Mouse (Mus musculus) adrenal gland, postnatal 25 days (tissue): Measurements from ENCODE around the gene Clybl. TPM values are rescaled to one million over a fixed set of nuclear protein-coding genes. Genes with fewer than 3 reads are reported as not detected.

ENCODE experiments used
- DNase-seq: peaks from one replicate; pipeline ENCODE4 v3.0.0; 2021; ENCODE audit warnings: mixed read lengths
- total RNA-seq: library from RNA; stranded (reverse); gene quantifications from 2 replicates; pipeline ENCODE4 v1.2.3, GENCODE M21; 2021

Gene Clybl
- total RNA-seq, 1 experiment from 2014 or later = 65.8 TPM

GRCm38 (mm10) chr14:122300261-122300660, 118.8 kb downstream of the Clybl start:
- no peak for DNase-seq

DNA sequence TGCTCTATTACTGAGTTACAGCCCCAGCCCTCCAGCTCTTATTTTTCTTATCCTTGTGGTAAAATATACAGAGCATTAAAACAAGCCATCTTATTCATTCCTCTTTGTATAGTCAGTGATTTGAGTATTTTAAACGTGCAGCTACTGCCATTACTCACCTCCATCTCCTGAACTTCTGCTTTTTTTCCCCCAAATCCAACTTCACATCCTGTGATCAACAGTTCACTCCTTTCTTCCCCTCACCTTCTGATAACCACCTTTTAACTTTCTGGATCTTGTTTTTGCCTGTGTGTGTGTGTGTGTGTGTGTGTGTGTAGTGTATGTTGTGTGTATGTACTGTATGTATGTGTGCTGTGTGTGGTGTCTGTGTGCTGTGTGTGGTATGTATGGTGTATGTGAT, 122.3 kb downstream of the Clybl start:
- no peak for DNase-seq

DNA sequence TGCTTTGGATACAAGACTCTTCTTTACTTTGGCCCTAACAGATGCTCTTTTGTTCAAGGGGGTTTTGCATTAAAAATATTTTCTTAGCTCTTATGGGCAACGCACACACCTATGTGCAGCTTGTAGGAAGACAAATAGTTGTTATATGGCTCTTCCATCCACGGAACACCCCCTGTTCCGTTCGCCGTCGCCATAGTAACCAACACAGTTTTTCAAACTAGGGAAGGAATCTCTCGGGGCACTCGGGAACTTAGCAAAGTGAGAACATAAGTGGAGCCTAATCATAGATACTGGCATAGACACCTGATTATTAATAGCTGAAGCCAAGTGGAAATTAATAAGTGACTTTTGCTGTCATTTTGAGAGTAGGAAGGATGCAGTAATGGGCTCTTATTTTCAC, 123.6 kb downstream of the Clybl start:
- no peak for DNase-seq

GRCm38 (mm10) chr14:122312415-122312814, 130.9 kb downstream of the Clybl start:
- no peak for DNase-seq

GRCm38 (mm10) chr14:122313328-122313727, 131.8 kb downstream of the Clybl start:
- no peak for DNase-seq

GRCm38 (mm10) chr14:122315743-122316142, 134.2 kb downstream of the Clybl start:
- DNase-seq = no peak

DNA sequence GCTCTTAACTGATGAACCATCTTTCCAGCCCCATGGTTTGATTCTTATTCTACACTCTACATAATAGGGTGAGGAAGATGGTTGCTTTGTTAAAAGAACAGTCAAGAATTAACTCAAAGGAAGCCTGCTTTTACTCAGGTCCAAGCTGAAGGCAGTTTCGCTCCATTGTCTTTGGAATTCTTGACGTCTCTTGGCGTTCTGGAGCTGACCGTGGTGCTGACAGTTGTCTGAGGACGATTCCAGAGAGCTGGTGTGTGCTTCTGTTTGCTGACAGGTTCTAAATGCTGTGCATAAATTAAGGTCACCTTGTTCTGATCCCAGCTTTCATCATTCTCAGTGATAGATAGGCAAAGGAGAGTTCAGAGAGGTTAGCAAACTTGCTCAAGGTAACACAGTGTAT, 140.6 kb downstream of the Clybl start:
- peak; percentile 24 for DNase-seq

DNA sequence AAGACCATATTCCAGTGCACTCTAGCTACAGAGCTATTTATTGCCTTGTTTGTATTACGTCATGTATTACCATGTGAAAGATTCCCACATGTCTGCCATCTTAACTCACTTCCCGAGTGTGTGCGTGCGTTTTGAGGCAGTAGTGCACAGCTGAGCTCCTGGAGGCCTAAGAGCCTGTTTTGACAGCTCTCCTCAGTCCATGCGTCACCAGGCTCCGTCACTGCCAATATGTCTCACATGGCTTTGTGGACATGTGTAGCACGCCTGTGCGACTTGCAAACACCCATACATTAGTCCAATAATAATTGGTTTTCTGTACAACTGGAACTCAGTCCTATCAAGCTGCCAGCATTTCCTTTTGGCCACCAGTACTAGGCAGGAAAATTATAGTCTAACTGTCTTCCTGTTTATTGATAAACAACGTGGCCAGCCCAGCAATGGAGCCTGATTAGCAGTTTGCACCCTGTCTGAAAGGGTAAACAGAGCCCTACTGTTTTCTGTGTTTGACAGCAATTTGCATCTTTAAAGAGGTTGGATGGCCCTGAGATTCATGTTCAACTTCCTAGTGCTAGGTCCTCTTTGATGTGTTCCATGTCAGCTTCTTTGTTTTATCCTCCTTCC, 142.4 kb downstream of the Clybl start:
- DNase-seq = no peak

- DNase-seq = no peak
These were observed 148.6 kb downstream of the Clybl start for GRCm38 (mm10) chr14:122330136-122330535.

DNA sequence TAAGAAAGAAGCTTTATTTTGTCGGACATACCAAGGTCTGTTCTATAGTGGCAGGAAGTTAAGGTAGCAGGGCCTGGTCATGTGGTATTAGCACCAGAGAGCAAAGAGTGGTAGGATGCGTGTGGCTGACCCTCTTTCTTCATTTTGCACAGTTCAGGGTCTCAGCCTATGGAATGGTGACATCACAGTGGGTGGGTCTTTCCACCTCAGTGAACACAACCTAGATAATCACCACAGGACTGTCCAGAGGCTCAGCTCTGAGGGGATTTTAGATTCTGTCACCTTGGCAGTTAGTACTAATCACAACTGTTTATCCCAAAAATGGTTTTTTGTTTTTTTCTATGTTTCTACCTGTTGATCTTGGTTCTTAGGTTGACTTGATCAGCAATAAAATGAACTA, 149.2 kb downstream of the Clybl start:
- DNase-seq = no peak

DNA sequence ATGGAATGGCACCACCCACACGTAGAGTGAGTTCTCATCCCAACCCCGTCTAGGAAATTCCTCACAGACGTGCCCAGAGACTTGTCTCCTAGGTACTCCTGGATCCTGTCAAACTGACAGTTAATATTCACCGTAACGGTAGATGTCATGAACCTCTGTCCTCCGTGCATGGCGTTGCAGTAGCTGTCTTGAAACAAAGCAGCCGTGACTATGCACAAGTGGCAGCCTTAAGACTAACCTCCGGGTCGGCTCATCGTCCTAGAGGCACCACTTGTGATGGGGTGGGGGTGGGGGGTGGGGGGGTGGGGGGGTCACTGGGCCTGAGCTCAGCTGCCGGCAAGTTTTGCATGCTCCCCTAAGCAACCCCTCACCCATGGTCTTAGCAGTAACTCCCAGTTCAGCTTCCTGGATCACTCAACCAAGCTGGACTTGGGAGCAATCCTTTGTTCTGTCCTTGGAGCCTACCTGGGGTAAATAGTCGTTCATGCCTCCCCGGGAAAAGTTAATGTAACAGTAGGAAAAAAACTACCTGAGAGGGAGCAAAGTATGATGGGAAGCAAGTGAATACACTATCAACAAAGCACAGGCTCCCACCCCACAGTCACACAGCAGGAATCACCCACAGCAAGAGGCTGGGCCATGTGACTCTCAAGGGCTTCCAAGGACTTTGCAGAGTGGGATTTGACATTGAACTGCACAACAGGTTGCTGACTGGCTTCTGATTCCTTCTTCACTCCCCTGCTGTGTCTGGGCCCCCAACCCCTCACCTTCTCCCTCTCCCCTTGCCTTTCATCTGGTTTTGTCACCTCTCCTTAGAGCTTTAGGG, 150.3 kb downstream of the Clybl start:
- no peak for DNase-seq

DNA sequence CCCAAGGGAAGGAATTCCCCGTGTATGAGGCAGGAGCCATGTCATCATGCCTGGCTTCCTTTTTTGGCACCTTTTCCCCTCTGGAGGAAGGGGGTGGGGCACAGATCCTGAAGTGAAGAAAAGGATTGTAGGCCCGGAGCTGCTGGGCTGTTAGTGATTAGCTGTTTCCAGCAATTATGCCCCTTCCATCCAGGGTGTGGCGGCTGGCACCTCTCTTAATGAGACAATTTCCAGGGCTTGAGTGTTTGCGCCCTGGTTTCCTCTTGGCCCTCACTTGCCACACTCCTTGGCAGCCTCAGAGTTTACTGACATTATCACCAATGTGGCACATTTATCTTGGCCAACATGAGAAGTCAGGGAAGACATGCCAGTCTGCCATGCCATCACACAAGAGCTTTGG, 155.5 kb downstream of the Clybl start:
- DNase-seq = no peak

- DNase-seq = no peak
These were observed 157.3 kb downstream of the Clybl start for GRCm38 (mm10) chr14:122338784-122339183.

GRCm38 (mm10) chr14:122340141-122340540, 158.6 kb downstream of the Clybl start:
- no peak for DNase-seq

- DNase-seq = no peak
These were observed 160.3 kb downstream of the Clybl start for GRCm38 (mm10) chr14:122341591-122342360.

- no peak for DNase-seq
These were observed 163.0 kb downstream of the Clybl start for GRCm38 (mm10) chr14:122344272-122345224.

- no peak for DNase-seq
These were observed 166.6 kb downstream of the Clybl start for GRCm38 (mm10) chr14:122348069-122348468.

DNA sequence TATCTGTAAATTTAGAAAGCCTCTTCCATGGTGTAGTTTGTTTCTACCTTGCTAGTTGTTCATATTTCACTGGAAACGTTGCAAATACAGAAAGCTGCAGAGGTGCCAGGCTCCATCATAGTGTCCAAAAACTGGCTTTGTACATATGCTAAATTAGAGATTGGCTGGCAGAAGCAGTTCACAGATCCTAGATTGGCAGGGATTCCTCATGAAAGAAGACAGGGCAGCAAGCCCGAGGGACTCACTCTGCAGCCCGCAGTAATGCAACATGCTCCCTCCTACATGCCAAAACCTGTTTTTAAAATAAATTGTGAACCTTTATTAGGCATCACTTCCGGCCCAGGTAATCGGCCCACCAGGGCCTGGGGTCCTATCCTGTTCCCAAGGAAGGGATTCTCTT, 167.8 kb downstream of the Clybl start:
- DNase-seq = no peak

- DNase-seq = no peak
These were observed 168.3 kb downstream of the Clybl start for GRCm38 (mm10) chr14:122349761-122350160.

GRCm38 (mm10) chr14:122350766-122351165, 169.3 kb downstream of the Clybl start:
- peak; percentile 46 for DNase-seq

DNA sequence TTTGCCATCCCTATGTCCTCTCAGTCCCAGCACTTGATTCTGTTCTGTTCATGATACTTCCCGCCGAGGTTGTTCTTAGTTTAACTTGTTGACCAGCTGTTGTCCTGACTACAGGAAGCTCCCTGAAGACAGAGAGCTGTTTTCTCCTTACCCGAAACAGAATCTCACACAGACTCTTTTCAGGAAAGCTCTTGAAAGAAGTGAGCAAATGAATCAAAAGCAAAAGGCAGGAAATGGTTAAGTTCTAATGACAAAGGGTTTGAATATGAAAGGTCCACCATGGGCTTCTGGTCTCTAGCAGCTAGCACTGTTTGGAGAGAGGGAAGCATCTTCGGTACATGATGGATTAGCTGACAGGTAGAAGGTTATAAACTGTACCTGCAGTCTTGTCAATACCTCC, 175.8 kb downstream of the Clybl start:
- no peak for DNase-seq

- DNase-seq = no peak
These were observed 177.1 kb downstream of the Clybl start for GRCm38 (mm10) chr14:122358592-122358991.
